Mouse (Mus musculus) embryonic facial prominence, embryonic 14.5 days (tissue): ENCODE data around the gene Bcar3. TPM values are rescaled to one million over a fixed set of nuclear protein-coding genes. Genes with fewer than 3 reads are reported as not detected.
"Not testable (repeated sequence)": the region's sequence is repeated elsewhere in the genome, so short reads cannot be mapped to it uniquely, and the experiment has no call there.

Experiments
- ATAC-seq: fragments of 200-750 bp; cut with Nextera tagmentation; 2 replicates; pipeline ENCODE4 v1.8.0; 2017; ENCODE audit warnings: low read depth, moderate number of reproducible peaks, moderate TSS enrichment
- DNase-seq: peaks from one replicate; pipeline ENCODE4 v3.0.0-alpha.2; 2015; ENCODE audit warnings: low spot score
- H3K27ac ChIP-seq: fragments of 300-500 bp; sonication (generic); replicated peaks from 2 replicates; pipeline ENCODE4 v1.5.1; 2014; ENCODE audit warnings: low read depth, mild to moderate bottlenecking, low read length, moderate library complexity
- H3K27me3 ChIP-seq: fragments of 300-500 bp; sonication (generic); replicated peaks from 2 replicates; pipeline ENCODE4 v1.6.1; 2014; ENCODE audit warnings: low read length; ENCODE audit not compliant: control insufficient read depth, insufficient read depth
- H3K36me3 ChIP-seq: fragments of 300-500 bp; sonication (generic); 2 replicates; pipeline ENCODE4 v1.6.1; 2014; ENCODE audit warnings: low read length, mixed read lengths; ENCODE audit not compliant: control insufficient read depth, insufficient read depth
- H3K4me1 ChIP-seq: fragments of 300-500 bp; sonication (generic); 2 replicates; pipeline ENCODE4 v1.6.1; 2014; ENCODE audit warnings: antibody characterized with exemption, low read length; ENCODE audit not compliant: control insufficient read depth, insufficient read depth
- H3K4me2 ChIP-seq: fragments of 300-500 bp; sonication (generic); 2 replicates; pipeline ENCODE4 v1.6.1; 2014; ENCODE audit warnings: low read depth, mild to moderate bottlenecking, low read length, moderate library complexity, mixed read lengths
- H3K4me3 ChIP-seq: fragments of 300-500 bp; sonication (generic); 2 replicates; pipeline ENCODE4 v1.5.1; 2014; ENCODE audit warnings: low read depth, mild to moderate bottlenecking, low read length
- H3K9ac ChIP-seq: fragments of 300-500 bp; sonication (generic); 2 replicates; pipeline ENCODE4 v1.6.1; 2014; ENCODE audit warnings: low read depth, mild to moderate bottlenecking, low read length, moderate library complexity, mixed read lengths
- H3K9me3 ChIP-seq: fragments of 300-500 bp; sonication (generic); 2 replicates; pipeline ENCODE4 v1.6.1; 2016; ENCODE audit warnings: low read length; ENCODE audit not compliant: control insufficient read depth
- WGBS: fragments of 180-500 bp; shearing (Covaris S2); extraction: QIAGEN DNeasy Blood & Tissue Kit; methylation state at CpG from one replicate; pipeline ENCODE4 v1.1.7; 2014; 5-methylcytosine and 5-hydroxymethylcytosine counted together
- polyA plus RNA-seq: library from polyadenylated mRNA; unstranded; fragments of >200 nt; fragmentation: Nextera tagmentation; extraction: Ambion mirVana; gene quantifications from 2 replicates; pipeline ENCODE4 v1.2.1, GENCODE M21; 2014

The Bcar3 gene
- polyA plus RNA-seq, 1 experiment from 2014 or later = 10.0 TPM

DNA sequence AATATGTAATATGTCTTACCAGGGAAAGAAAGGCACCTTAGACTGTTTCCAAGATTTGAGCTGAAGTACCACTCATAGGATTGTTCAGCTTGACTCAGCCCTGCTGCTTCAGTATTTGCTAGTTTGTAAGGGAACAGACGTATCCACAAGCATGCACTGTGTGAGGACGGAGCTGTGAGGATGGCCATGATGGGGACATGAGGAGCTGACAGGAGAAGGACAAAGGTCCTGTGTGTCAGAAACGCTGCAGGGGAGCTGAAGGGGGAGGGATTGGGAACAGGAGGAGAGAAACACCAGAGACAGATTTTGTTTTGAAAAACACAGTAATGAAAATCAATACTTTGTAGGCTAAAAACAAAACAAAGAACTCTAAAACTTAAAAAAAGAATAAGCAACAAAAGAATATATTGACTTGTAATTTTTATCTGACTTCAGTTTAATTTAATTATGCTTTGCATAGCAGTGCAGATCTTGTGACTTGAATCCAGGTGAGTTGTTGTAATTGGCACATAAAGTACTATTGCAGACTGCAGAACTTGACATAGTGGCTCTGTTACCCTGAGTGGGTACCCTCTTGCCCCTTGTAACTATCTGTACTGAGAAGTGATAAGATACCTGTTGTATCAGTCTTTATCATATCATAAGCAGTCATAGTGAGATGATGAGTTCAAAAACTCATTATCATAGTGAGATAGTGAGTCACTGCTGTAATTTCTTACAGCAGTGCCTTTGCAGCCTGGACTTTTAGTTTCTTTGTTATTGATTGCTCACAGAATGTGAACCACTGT is 41.3 kb upstream of the Bcar3 start:
- no peak overlapping the region for H3K27ac ChIP-seq
- 36% methylated on average over 3 of the region's 3 CpGs for WGBS

DNA sequence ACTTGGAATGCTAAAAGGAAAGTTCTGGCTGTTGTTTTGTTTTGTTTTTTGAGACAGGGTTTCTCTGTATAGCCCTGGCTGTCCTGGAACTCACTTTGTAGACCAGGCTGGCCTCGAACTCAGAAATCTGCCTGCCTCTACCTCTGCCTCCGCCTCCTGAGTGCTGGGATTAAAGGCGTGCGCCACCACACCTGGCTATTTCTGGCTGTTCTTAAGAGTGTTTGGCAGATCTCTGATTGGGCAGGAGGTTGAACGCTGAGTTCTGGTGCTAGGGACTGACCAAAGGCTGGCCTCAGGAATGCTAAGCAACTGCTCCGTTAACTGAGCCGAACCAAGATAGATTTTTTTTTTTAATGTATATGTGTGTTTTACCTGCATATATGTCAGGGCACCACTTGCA is 39.9 kb upstream of the Bcar3 start:
- ATAC-seq, H3K27me3 ChIP-seq, H3K4me3 ChIP-seq, H3K4me2 ChIP-seq, H3K36me3 ChIP-seq, H3K9me3 ChIP-seq, H3K4me1 ChIP-seq, DNase-seq, H3K9ac ChIP-seq, H3K27ac ChIP-seq: not testable (repeated sequence)
- 88% methylated on average over 7 of the region's 7 CpGs for WGBS

More for the DNA sequence above, 41.3 kb upstream of the Bcar3 start:
- H3K36me3 ChIP-seq = no peaks in the 10 kb centered on the region
- no peaks in the 10 kb centered on the region for H3K27me3 ChIP-seq
- no peak overlapping the region for H3K4me3 ChIP-seq
- DNase-seq (no peak), ATAC-seq (no peak)
- no peak overlapping the region for H3K9ac ChIP-seq
- no peaks in the 10 kb centered on the region for H3K4me1 ChIP-seq
- no peaks in the 10 kb centered on the region for H3K9me3 ChIP-seq
- H3K4me2 ChIP-seq = no peak overlapping the region

DNA sequence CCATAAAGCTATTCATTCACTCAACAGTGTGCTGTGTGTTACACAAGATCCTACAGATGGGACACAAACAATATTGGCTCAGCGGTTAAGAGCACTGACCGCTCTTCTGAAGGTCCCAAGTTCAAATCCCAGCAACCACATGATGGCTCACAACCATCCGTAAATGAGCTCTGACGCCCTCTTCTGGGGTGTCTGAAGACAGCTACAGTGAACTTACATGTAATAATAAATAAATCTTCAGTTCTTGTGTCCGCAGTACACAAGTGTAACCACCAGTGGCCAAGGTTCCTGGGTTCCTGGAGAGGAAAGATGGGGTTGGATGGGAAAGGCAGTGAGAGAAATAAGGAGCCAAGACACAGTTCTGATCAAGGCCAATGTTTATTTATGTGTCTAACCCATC is 23.9 kb upstream of the Bcar3 start:
- 73% methylated on average over 5 of the region's 5 CpGs for WGBS
- ATAC-seq (no peak), DNase-seq (no peak)
- Histone ChIP-seq H3K9me3 (no peaks in the 10 kb centered on the region), H3K4me2 (no peak overlapping the region), H3K36me3 (peaks cover 6% of the 10 kb centered on the region), H3K27ac (no peak overlapping the region), H3K27me3 (no peaks in the 10 kb centered on the region), H3K4me1 (0 out of 2 replicates have a peak, but pooled peaks cover under 1% of the 10 kb centered on the region), H3K9ac (no peak overlapping the region), H3K4me3 (no peak overlapping the region)

DNA sequence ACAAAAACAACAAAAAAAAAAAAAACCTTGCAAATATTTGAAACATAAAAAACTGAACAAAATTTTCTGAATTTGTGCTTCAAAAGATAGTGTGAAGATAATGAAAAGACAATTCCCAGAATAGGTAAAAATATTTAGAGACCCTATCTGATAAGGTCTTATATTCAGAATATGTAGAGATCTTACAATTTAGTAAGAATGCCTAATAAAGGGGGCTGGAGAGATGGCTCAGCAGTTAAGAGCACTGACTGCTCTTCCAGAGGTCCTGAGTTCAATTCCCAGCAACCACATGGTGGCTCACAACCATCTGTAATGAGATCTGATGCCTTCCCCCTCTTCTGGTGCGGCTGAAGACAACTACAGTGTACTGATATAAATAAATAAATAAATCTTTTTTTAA is 21.4 kb upstream of the Bcar3 start:
- H3K27ac ChIP-seq, H3K9me3 ChIP-seq, H3K4me2 ChIP-seq, ATAC-seq, H3K4me3 ChIP-seq, DNase-seq, H3K27me3 ChIP-seq, H3K9ac ChIP-seq: not testable (repeated sequence)
- Histone ChIP-seq H3K4me1 (peaks cover 22% of the 10 kb centered on the region), H3K36me3 (peaks cover 25% of the 10 kb centered on the region)
- 90% methylated on average over 1 of the region's 1 CpGs for WGBS

DNA sequence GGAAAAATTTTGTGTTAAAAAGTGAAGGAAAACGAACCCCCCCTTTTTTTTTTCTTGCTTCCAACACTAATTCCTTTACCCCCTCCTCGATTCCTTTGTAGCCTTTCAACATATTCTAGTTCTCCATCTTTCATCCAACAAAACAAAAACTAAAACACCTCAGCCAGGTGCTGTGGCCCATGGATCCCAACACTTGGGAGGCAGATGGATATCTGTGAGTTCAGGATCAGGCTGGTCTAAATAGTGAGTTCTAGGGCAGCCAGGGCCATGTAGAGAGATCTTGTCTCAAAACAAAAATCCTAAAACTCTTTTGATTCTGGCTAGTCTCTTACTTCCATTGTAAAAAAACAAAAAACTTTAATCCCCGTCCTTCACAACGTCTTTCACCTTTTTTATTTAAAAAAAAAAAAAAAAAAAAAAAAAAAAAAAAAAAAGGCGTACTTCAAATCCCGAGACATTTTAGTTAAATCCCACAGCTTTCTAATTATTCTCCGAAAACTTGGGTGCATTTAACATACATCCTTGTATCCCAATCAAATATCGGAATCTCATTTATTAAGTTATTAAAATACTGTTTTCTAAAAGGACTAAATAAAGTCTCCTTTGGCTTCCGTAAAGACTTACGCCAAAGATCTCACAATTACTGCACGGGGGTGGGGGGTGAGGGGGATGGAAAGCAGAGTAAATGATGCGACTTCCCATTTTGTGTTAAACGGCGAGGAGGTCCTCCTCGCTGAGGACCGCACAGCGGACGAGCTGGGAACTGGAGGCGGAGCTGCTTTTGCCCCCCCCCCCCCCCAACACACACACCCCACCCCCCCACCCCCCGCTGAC is 20.3 kb upstream of the Bcar3 start:
- H3K4me3 ChIP-seq = peak overlapping the region; percentile 99
- peak overlapping the region; percentile 70; the same call in 1 of the 2 replicates for H3K27ac ChIP-seq
- no peaks in the 10 kb centered on the region for H3K27me3 ChIP-seq
- no peak for ATAC-seq
- H3K4me2 ChIP-seq = peak overlapping the region; percentile 50
- 10% methylated on average over 18 of the region's 20 CpGs for WGBS
- peak overlapping the region; percentile 92 for H3K9ac ChIP-seq
- no peak for DNase-seq
- H3K4me1 ChIP-seq = peaks cover 27% of the 10 kb centered on the region
- H3K9me3 ChIP-seq = no peaks in the 10 kb centered on the region
- peaks cover 35% of the 10 kb centered on the region for H3K36me3 ChIP-seq

DNA sequence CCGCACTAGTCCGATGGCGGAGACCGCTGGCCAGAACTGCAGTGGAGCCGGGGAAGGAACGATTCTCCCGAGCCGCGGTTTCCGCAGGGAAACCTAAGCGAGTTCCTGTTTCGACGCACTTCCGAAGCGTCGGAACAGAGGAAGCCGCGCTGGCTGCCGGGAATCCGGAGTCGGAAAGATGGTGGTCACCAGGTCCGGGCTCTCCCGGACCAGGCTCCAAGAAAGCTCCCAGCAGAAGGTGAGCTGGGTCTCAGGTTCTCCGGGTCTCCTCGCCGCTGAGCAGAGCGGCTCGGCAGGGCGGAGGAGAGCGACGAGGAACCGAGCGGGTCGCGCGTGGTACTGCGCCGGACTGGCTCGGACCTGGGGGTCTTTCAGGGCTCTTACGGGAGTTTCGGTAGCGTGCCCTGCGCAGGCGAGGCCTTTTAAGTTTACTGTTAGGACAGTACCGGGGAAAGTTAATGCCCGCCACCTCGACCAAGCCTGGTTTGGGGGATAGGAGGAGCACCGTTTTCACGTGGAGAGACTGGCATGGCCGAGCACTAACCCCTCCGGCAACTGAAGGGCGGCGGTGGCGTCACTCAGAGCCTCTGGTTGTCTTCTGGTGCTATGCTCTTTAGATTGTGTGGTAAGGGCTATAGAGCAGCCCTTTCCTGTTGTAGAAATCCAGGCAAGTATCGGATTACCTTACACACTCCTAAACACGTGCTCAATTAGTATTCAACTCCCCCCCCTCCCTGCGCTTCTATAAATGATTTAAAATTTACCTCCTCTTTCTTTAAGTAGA is 19.5 kb upstream of the Bcar3 start, which contains the start of gene Dnttip2:
Gene Dnttip2, plus strand, starts transcription at position 148 of the 784 bp plus-strand sequence.
- Histone ChIP-seq H3K27me3 (no peaks in the 10 kb centered on the region), H3K4me3 (peak within 1 kb of the TSS; percentile 99), H3K4me2 (peak within 1 kb of the TSS; percentile 86), H3K36me3 (peaks cover 44% of the 10 kb centered on the region), H3K27ac (peak within 1 kb of the TSS; percentile 84), H3K4me1 (peaks cover 27% of the 10 kb centered on the region), H3K9ac (peak within 1 kb of the TSS; percentile 92), H3K9me3 (no peaks in the 10 kb centered on the region)
- ATAC-seq (peak; percentile 98), DNase-seq (peak; percentile 98)
- under 1% methylated on average over 45 of the region's 57 CpGs for WGBS

DNA sequence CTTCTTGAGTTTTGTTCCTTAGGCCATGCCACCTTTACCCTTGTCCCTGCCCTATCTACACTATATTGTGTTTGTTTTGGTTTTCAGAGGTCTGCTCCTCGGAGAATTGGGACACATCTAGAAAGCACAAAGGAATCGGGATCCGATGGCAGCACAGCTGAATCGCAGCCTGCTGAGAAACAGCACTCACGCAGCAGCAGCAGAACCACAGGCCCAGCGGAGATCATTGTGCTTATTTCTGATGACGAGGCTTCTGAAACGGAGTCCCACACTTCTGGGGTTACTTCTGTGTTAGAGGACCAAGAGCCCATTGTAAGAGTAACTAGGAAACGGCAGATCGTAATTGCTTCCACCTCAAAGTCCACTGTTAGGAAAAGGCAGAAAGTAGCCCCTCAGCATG is 18.8 kb upstream of the Bcar3 start:
- Histone ChIP-seq H3K27ac (no peak overlapping the region), H3K36me3 (peaks cover 50% of the 10 kb centered on the region), H3K9ac (peak overlapping the region; percentile 92), H3K27me3 (no peaks in the 10 kb centered on the region), H3K4me3 (peak overlapping the region; percentile 99), H3K4me1 (peaks cover 27% of the 10 kb centered on the region), H3K4me2 (peak overlapping the region; percentile 86), H3K9me3 (no peaks in the 10 kb centered on the region)
- ATAC-seq = no peak
- no peak for DNase-seq
- WGBS = 67% methylated on average over 10 of the region's 10 CpGs

DNA sequence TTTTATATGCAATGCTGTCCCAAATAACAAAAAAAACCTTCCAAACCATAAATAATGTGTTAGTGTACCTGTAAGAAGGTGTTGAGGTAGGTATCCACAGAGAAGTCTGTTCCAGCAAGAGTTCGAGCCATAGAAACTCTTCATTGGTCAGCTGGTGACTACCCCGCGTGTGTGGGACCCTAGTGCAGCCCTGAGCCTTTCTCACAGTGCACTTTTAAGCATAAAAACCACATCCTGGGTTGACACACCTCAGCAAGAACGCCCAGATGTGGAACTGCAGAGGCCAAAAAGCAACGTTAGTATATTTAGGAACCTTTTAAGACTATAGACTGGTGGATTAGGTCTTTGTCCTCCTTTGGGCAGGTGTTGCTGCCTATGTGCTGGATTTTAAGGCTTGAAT is 6.7 kb upstream of the Bcar3 start:
- no peak overlapping the region for H3K9ac ChIP-seq
- no peak for ATAC-seq
- no peak overlapping the region for H3K27ac ChIP-seq

More for the DNA sequence above, 6.7 kb upstream of the Bcar3 start:
- Histone ChIP-seq H3K4me2 (no peak overlapping the region), H3K36me3 (peaks cover 35% of the 10 kb centered on the region), H3K27me3 (no peaks in the 10 kb centered on the region), H3K4me1 (no peaks in the 10 kb centered on the region), H3K4me3 (no peak overlapping the region), H3K9me3 (no peaks in the 10 kb centered on the region)
- WGBS = 67% methylated on average over 5 of the region's 5 CpGs
- no peak for DNase-seq
